Mouse (Mus musculus) CH12.LX (cell line): ENCODE data around the gene Adamtsl4. TPM values are rescaled to one million over a fixed set of nuclear protein-coding genes. Genes with fewer than 3 reads are reported as not detected.

Experiments
- DNase-seq: peaks from one replicate; pipeline ENCODE4 v3.0.0-alpha.2; 2013; ENCODE audit errors: extremely low read depth
- H3K27ac ChIP-seq: 2 replicates; pipeline ENCODE4 v1.5.1; 2012; ENCODE audit warnings: low read depth, mild to moderate bottlenecking, control low read depth, moderate library complexity; ENCODE audit not compliant: insufficient read depth
- H3K27me3 ChIP-seq: replicated peaks from 2 replicates; pipeline ENCODE3; 2012; ENCODE audit warnings: inconsistent platforms
- H3K36me3 ChIP-seq, 2 experiments: replicated peaks in 1 of 2; 2 replicates each; pipeline versions ENCODE3 to v1.6.1; 2012; ENCODE audit warnings: inconsistent platforms in 1 of 2, low read length in 1 of 2, mild to moderate bottlenecking in 1 of 2, mixed read lengths in 1 of 2, moderate library complexity in 1 of 2; ENCODE audit not compliant: control insufficient read depth in 1 of 2, insufficient read depth in 1 of 2
- H3K4me1 ChIP-seq, 2 experiments: 2 replicates each; pipeline ENCODE4 v1.6.1; 2012; ENCODE audit warnings: inconsistent platforms in 1 of 2, moderate library complexity in 1 of 2; ENCODE audit not compliant: insufficient read depth in 2 of 2, control insufficient read depth in 1 of 2
- H3K4me2 ChIP-seq: 2 replicates; pipeline ENCODE4 v1.6.1; 2012; ENCODE audit warnings: low read depth, mild to moderate bottlenecking, control low read depth; ENCODE audit not compliant: poor library complexity, insufficient read depth, severe bottlenecking
- H3K4me3 ChIP-seq, 3 experiments: fragments of 150-350 bp in 1 of 3; sonication (generic) in 1 of 3; replicated peaks in 1 of 3; 2 replicates each; pipeline versions ENCODE3 to v1.5.1; 2011 to 2012; ENCODE audit warnings: low read depth in 2 of 3, low read length in 2 of 3, mild to moderate bottlenecking in 2 of 3, moderate library complexity in 2 of 3, control low read depth in 1 of 3, improper control_type of control experiment in 1 of 3, inconsistent platforms in 1 of 3, mixed read lengths in 1 of 3; ENCODE audit not compliant: poor library complexity in 1 of 3
- H3K79me2 ChIP-seq: replicated peaks from 2 replicates; pipeline ENCODE4 v1.6.1; 2012; ENCODE audit warnings: mild to moderate bottlenecking, moderate library complexity; ENCODE audit not compliant: control insufficient read depth, poor library complexity, insufficient read depth, severe bottlenecking; ENCODE audit errors: extremely low read depth
- H3K9ac ChIP-seq: 2 replicates; pipeline ENCODE4 v1.6.1; 2012; ENCODE audit warnings: low read depth, mild to moderate bottlenecking, control low read depth, moderate library complexity; ENCODE audit not compliant: insufficient read depth
- H3K9me3 ChIP-seq: replicated peaks from 2 replicates; pipeline ENCODE3; 2012; ENCODE audit warnings: low read length, inconsistent platforms, mixed read lengths
- BHLHE40 ChIP-seq: IDR thresholded peaks from 2 replicates; pipeline ENCODE4 v1.6.1; 2011; ENCODE audit warnings: mild to moderate bottlenecking, low read depth, low read length, improper control_type of control experiment
- CHD1 ChIP-seq: IDR thresholded peaks from 2 replicates; pipeline ENCODE4 v1.6.1; 2012; ENCODE audit warnings: low read depth, low read length, improper control_type of control experiment, inconsistent platforms
- CHD2 ChIP-seq: IDR thresholded peaks from 2 replicates; pipeline ENCODE4 v1.6.1; 2011; ENCODE audit warnings: low read length, improper control_type of control experiment
- CTCF ChIP-seq, 2 experiments: IDR thresholded peaks in 1 of 2; conservative IDR thresholded peaks in 1 of 2; 2 replicates each; pipeline ENCODE4 v1.5.1; 2011 to 2012; ENCODE audit warnings: low read depth in 2 of 2, low read length in 2 of 2, improper control_type of control experiment in 1 of 2, inconsistent platforms in 1 of 2, mild to moderate bottlenecking in 1 of 2, moderate library complexity in 1 of 2
- E2F4 ChIP-seq: IDR thresholded peaks from 2 replicates; pipeline ENCODE4 v1.6.1; 2011; ENCODE audit warnings: low read depth, low read length, improper control_type of control experiment; ENCODE audit not compliant: insufficient replicate concordance
- ELF1 ChIP-seq: IDR thresholded peaks from 2 replicates; pipeline ENCODE4 v1.6.1; 2014; ENCODE audit warnings: low read depth, mild to moderate bottlenecking, inconsistent platforms, low read length, improper control_type of control experiment
- EP300 ChIP-seq: IDR thresholded peaks from 2 replicates; pipeline ENCODE4 v1.6.1; 2011; ENCODE audit warnings: low read length, improper control_type of control experiment
- ETS1 ChIP-seq: conservative IDR thresholded peaks from 2 replicates; pipeline ENCODE4 v1.6.1; 2012; ENCODE audit warnings: low read depth, mild to moderate bottlenecking, inconsistent platforms, low read length, improper control_type of control experiment, moderate library complexity
- GABPA ChIP-seq: IDR thresholded peaks from 2 replicates; pipeline ENCODE4 v1.6.1; 2012; ENCODE audit warnings: low read depth, low read length, improper control_type of control experiment, inconsistent platforms; ENCODE audit not compliant: insufficient replicate concordance
- HCFC1 ChIP-seq: IDR thresholded peaks from 2 replicates; pipeline ENCODE4 v1.6.1; 2012; ENCODE audit warnings: low read depth, mild to moderate bottlenecking, inconsistent platforms, low read length, improper control_type of control experiment
- IRF4 ChIP-seq: IDR thresholded peaks from 2 replicates; pipeline ENCODE4 v1.6.1; 2014; ENCODE audit warnings: low read depth, mild to moderate bottlenecking, inconsistent platforms, low read length, improper control_type of control experiment
- JUN ChIP-seq: IDR thresholded peaks from 2 replicates; pipeline ENCODE4 v1.6.1; 2011; ENCODE audit warnings: low read depth, mild to moderate bottlenecking, low read length, improper control_type of control experiment, moderate library complexity; ENCODE audit not compliant: insufficient read depth
- JUND ChIP-seq: conservative IDR thresholded peaks from 2 replicates; pipeline ENCODE4 v1.6.1; 2011; ENCODE audit warnings: low read depth, low read length, improper control_type of control experiment
- KAT2A ChIP-seq: IDR thresholded peaks from 2 replicates; pipeline ENCODE4 v1.6.1; 2012; ENCODE audit warnings: low read length, improper control_type of control experiment, inconsistent platforms; ENCODE audit not compliant: insufficient replicate concordance
- MAFK ChIP-seq: IDR thresholded peaks from 2 replicates; pipeline ENCODE4 v1.6.1; 2011; ENCODE audit warnings: low read length, improper control_type of control experiment; ENCODE audit not compliant: insufficient replicate concordance
- MAX ChIP-seq: IDR thresholded peaks from 2 replicates; pipeline ENCODE4 v1.6.1; 2011; ENCODE audit warnings: low read length, improper control_type of control experiment
- MAZ ChIP-seq: IDR thresholded peaks from 2 replicates; pipeline ENCODE4 v1.6.1; 2012; ENCODE audit warnings: low read depth, mild to moderate bottlenecking, inconsistent platforms, low read length, improper control_type of control experiment, moderate library complexity
- MXI1 ChIP-seq: IDR thresholded peaks from 2 replicates; pipeline ENCODE4 v1.6.1; 2011; ENCODE audit warnings: mild to moderate bottlenecking, low read depth, low read length, improper control_type of control experiment
- MYC ChIP-seq: IDR thresholded peaks from 2 replicates; pipeline ENCODE4 v1.6.1; 2011; ENCODE audit warnings: low read depth, mild to moderate bottlenecking, improper control_type of control experiment, low read length
- NELFE ChIP-seq: IDR thresholded peaks from 2 replicates; pipeline ENCODE4 v1.6.1; 2011; ENCODE audit warnings: low read depth, low read length, improper control_type of control experiment
- NRF1 ChIP-seq: IDR thresholded peaks from 2 replicates; pipeline ENCODE4 v1.6.1; 2014; ENCODE audit warnings: low read depth, mild to moderate bottlenecking, inconsistent platforms, low read length, improper control_type of control experiment, moderate library complexity
- PAX5 ChIP-seq: IDR thresholded peaks from 2 replicates; pipeline ENCODE4 v1.6.1; 2012; ENCODE audit warnings: low read length, inconsistent platforms, mixed read lengths
- POLR2A ChIP-seq: IDR thresholded peaks from 2 replicates; pipeline ENCODE4 v1.6.1; 2011; ENCODE audit warnings: low read depth, mild to moderate bottlenecking, improper control_type of control experiment, low read length
- POLR2AphosphoS2 ChIP-seq: IDR thresholded peaks from 2 replicates; pipeline ENCODE4 v1.6.1; 2011; ENCODE audit warnings: low read depth, low read length, improper control_type of control experiment
- RAD21 ChIP-seq: IDR thresholded peaks from 2 replicates; pipeline ENCODE4 v1.6.1; 2011; ENCODE audit warnings: low read depth, mild to moderate bottlenecking, low read length, improper control_type of control experiment, moderate library complexity
- RCOR1 ChIP-seq: conservative IDR thresholded peaks from 2 replicates; pipeline ENCODE4 v1.6.1; 2012; ENCODE audit warnings: low read depth, mild to moderate bottlenecking, inconsistent platforms, low read length, improper control_type of control experiment
- SIN3A ChIP-seq: IDR thresholded peaks from 2 replicates; pipeline ENCODE4 v1.6.1; 2012; ENCODE audit warnings: low read length, improper control_type of control experiment, inconsistent platforms
- SMC3 ChIP-seq: IDR thresholded peaks from 2 replicates; pipeline ENCODE4 v1.6.1; 2011; ENCODE audit warnings: low read depth, low read length, improper control_type of control experiment
- TBP ChIP-seq: conservative IDR thresholded peaks from 2 replicates; pipeline ENCODE4 v1.6.1; 2011; ENCODE audit warnings: low read depth, low read length, improper control_type of control experiment
- UBTF ChIP-seq: IDR thresholded peaks from 2 replicates; pipeline ENCODE4 v1.6.1; 2012; ENCODE audit warnings: low read depth, mild to moderate bottlenecking, inconsistent platforms, low read length, improper control_type of control experiment, moderate library complexity
- USF1 ChIP-seq: IDR thresholded peaks from 2 replicates; pipeline ENCODE4 v1.6.1; 2014; ENCODE audit warnings: low read depth, mild to moderate bottlenecking, inconsistent platforms, low read length, improper control_type of control experiment
- USF2 ChIP-seq: conservative IDR thresholded peaks from 2 replicates; pipeline ENCODE4 v1.6.1; 2011; ENCODE audit warnings: low read depth, low read length, improper control_type of control experiment
- ZC3H11A ChIP-seq: IDR thresholded peaks from 2 replicates; pipeline ENCODE4 v1.6.1; 2012; ENCODE audit warnings: low read depth, mild to moderate bottlenecking, inconsistent platforms, low read length, improper control_type of control experiment
- ZKSCAN1 ChIP-seq: IDR thresholded peaks from 2 replicates; pipeline ENCODE4 v1.6.1; 2012; ENCODE audit warnings: low read depth, inconsistent platforms, low read length, improper control_type of control experiment, borderline replicate concordance
- ZMIZ1 ChIP-seq: IDR thresholded peaks from 2 replicates; pipeline ENCODE4 v1.6.1; 2012; ENCODE audit warnings: low read depth, mild to moderate bottlenecking, inconsistent platforms, low read length, improper control_type of control experiment
- ZNF384 ChIP-seq: IDR thresholded peaks from 2 replicates; pipeline ENCODE4 v1.6.1; 2012; ENCODE audit warnings: low read depth, low read length, improper control_type of control experiment, inconsistent platforms
- dilution Hi-C: fragments of 300-500 bp; cut with MboI; formaldehyde crosslinking; loops from 2 replicates; pipeline ENCODE4 v1.14.3; 2020; ENCODE audit warnings: low sequenced_read_pairs; ENCODE audit not compliant: extremely low pct_unique_long_range_greater_than_20kb, extremely low pct_ligation_motif_present
- in situ Hi-C: fragments of 300-500 bp; cut with MboI; formaldehyde crosslinking; loops from 3 replicates; pipeline ENCODE4 v1.14.3; 2019; ENCODE audit warnings: low sequenced_read_pairs, low pct_ligation_motif_present, low pct_unique_long_range_greater_than_20kb, mixed read lengths
- polyA plus RNA-seq: library from polyadenylated mRNA; unstranded; fragments of >175 nt; gene quantifications from 2 replicates; pipeline ENCODE4 v1.2.1, GENCODE M21; 2012; ENCODE audit warnings: low read depth; ENCODE audit not compliant: insufficient read length
- total RNA-seq, 2 experiments: library from RNA; depleted of rRNA; stranded (reverse); fragments of 300-350 nt in 1 of 2; fragments of >200 nt in 1 of 2; gene quantifications; 2 replicates each; pipeline ENCODE4 v1.2.3; 2012 to 2014

The Adamtsl4 gene
- total and polyA plus RNA-seq, 3 experiments, result 0.10 to 0.85 TPM; not detected in 1

GRCm38 (mm10) chr3:95674236-95674635 lies 13.5 kb downstream of the Adamtsl4 start (continued):
- no peak for TF ChIP-seq JUN
- TF ChIP-seq IRF4, result no peak; the same call in 1 of the 2 replicates
- TF ChIP-seq USF1, result peak; percentile 34
- TF ChIP-seq PAX5, result no peak
- no peak for TF ChIP-seq E2F4
- TF ChIP-seq CHD2, result peak; percentile 62; the same call in 1 of the 2 replicates

GRCm38 (mm10) chr3:95673707-95674211 lies 14.0 kb downstream of the Adamtsl4 start:
- H3K36me3 ChIP-seq, result peaks cover 0 to 16% of the 10 kb centered on the region in 2 experiments
- in situ Hi-C loops, result no loop called here
- no peak for TF ChIP-seq JUND
- no peak for TF ChIP-seq PAX5
- no peak; the same call in 1 of the 2 replicates for TF ChIP-seq MAX
- TF ChIP-seq POLR2AphosphoS2, result 0 out of 2 replicates have a peak, but pooled peaks have one; percentile 35
- no peak for TF ChIP-seq RAD21
- TF ChIP-seq ZMIZ1, result 0 out of 2 replicates have a peak, but pooled peaks have one; percentile 42
- TF ChIP-seq GABPA, result no peak
- TF ChIP-seq CTCF (conservative IDR thresholded peaks at IDR 0.05 in 1 of 2, IDR thresholded peaks at IDR 0.05 in 1 of 2; ENCODE audit: low read depth in 2 of 2, low read length in 2 of 2), result no peak
- no peak for TF ChIP-seq E2F4
- TF ChIP-seq MAFK, result no peak
- no peak; the same call in 1 of the 2 replicates for TF ChIP-seq TBP
- no peak for TF ChIP-seq MXI1
- TF ChIP-seq NELFE, result 0 out of 2 replicates have a peak, but pooled peaks have one; percentile 57
- peak; percentile 27; the same call in 1 of the 2 replicates for TF ChIP-seq CHD2
- TF ChIP-seq HCFC1, result no peak
- no peak for TF ChIP-seq SMC3
- no peak for TF ChIP-seq ZNF384
- no peak for TF ChIP-seq USF1
- no peak for TF ChIP-seq MYC
- no peak for TF ChIP-seq ZC3H11A
- no peak; the same call in 1 of the 2 replicates for TF ChIP-seq EP300
- TF ChIP-seq USF2, result no peak
- no peak for TF ChIP-seq ZKSCAN1
- TF ChIP-seq NRF1, result no peak
- no peak for TF ChIP-seq KAT2A
- TF ChIP-seq UBTF, result no peak
- TF ChIP-seq MAZ, result no peak
- no peak; the same call in 1 of the 2 replicates for TF ChIP-seq POLR2A
- TF ChIP-seq ELF1, result no peak
- TF ChIP-seq CHD1, result no peak; the same call in 1 of the 2 replicates
- 0 out of 2 replicates have a peak, but pooled peaks have one; percentile 5 for TF ChIP-seq RCOR1
- TF ChIP-seq JUN, result no peak
- no peak for TF ChIP-seq ETS1
- TF ChIP-seq IRF4, result peak; percentile 50
- no peak; the same call in 1 of the 2 replicates for TF ChIP-seq BHLHE40
- peak; percentile 15; the same call in 1 of the 2 replicates for TF ChIP-seq SIN3A

More at GRCm38 (mm10) chr3:95673707-95674211, 14.0 kb downstream of the Adamtsl4 start:
- peaks cover 16% of the 10 kb centered on the region for H3K79me2 ChIP-seq
- dilution Hi-C loops, result no loop called here
- no peak for DNase-seq
- H3K27ac ChIP-seq, result peak overlapping the region; percentile 99
- H3K4me3 ChIP-seq, result peak overlapping the region; percentile 17 to 49 (median 25)
- peak overlapping the region; percentile 98 for H3K4me2 ChIP-seq
- H3K9ac ChIP-seq, result peak overlapping the region; percentile 87
- no peaks in the 10 kb centered on the region for H3K27me3 ChIP-seq
- H3K9me3 ChIP-seq, result no peaks in the 10 kb centered on the region
- H3K4me1 ChIP-seq, result peaks cover 40 to 81% of the 10 kb centered on the region in 2 experiments
